Mouse (Mus musculus) kidney, adult 9 months (tissue): Measurements from ENCODE around the gene Plk2.
A peak's percentile ranks its signal among the peaks of the same experiment; 100 is the strongest.

Experiments used
- DNase-seq: peaks from one replicate; pipeline ENCODE4 v3.0.0; 2022

Gene Plk2

DNA sequence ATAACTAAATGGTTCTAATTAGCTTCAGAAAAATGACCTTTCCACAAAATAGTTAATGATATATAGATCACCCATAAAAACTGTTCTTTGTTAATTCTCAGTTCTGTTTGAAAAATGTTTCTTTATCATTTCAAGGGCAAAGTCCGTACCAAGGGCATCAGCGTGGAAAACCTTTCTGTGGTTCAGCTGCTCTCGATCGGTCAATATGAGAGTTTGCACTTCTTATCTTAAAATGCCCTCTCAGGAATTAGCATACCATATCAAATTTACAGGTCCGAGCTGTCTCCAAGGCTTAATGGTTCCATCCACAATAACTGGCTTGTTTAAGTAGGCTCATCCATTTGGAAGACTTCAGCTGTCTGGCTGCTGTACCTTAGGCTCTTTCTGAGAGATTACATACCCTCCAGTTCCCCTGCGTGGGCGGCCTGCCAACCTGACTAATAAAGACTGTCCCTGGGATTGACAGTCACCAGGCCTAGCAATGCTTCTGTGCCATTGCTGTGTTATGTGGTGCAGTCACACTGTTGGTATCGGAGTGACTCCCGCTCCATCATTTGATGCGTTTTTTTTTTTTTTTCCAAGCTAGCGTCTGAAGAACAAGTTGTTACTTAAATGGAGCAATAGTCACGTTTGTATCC lies 17.8 kb downstream of the Plk2 start:
- no peak for DNase-seq

GRCm38 (mm10) chr13:110418656-110419055 lies 23.8 kb downstream of the Plk2 start:
- no peak for DNase-seq

DNA sequence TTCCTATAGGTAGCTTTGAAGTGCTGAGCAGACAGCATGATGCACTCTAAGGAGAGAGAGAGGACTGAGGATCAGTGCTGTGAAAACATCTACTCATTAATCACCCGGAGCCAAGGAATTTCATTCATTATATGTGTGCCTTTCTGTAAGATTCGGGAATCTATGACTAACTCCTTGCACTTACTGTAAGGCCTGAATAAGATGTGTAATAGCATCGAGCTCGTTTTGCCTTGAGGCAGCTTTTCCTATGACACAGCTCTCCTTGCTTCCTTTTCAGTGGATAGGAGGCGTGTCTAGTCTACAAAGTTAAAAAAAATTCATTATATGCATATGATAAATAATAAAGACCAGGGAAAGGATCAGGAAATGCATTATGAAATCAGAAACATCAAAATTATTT lies 24.8 kb downstream of the Plk2 start:
- no peak for DNase-seq

- DNase-seq = no peak
Measured at GRCm38 (mm10) chr13:110422434-110422833, 27.6 kb downstream of the Plk2 start.

DNA sequence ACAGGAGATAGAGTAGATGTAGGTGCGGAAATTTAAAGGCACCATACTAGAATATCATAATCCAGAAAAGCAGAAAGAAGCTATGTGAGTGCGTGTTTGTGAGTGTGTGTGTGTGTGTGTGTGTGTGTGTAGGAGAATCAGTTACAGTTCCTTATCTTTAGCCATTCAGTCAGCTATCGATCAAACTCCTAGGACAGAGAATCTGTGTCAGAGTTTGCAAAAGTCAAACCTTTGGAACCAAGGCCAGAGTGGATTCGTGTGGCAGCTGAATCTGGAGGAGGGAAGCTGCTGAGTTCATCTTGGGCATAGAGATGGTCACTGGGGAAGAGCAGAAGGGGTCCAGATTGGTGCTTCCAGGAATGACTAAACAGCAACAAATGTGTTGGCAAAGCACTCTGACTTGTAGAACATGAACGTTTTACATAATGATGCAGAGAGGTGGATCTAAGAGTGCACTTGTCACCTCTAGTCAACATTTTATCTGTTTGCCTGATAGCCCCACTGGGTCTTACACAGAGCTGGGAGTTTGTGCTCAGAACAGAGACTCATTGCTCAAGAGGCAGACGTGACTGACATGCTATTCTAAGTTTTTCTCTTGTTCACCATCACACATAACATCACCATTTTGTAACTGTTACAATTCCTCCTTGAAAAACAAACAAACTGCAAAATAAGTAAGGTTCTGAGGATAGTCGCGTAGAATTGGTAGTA lies 30.8 kb downstream of the Plk2 start:
- DNase-seq = no peak

GRCm38 (mm10) chr13:110431388-110431787 lies 36.5 kb downstream of the Plk2 start:
- no peak for DNase-seq

- DNase-seq = peak; percentile 50
Measured at GRCm38 (mm10) chr13:110432062-110432566, 37.3 kb downstream of the Plk2 start.

DNA sequence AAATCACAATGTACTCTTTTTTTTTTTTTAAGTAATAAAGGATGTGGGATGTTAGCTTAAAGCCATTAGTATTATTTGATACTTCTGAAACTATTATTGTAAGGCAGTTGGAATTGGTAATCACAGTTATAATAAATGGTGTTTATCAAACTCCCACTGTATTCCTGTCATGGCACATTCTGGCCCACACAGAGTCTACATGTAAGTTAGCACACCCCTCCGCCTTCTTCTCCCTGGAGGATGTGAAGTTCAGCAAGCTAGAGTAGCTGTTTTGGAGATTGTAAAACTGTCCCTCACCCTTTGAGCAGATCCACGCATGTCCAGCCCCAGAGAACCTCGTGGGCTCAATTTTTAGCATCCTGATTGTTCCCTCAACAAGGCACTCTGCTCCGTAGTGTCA lies 37.8 kb downstream of the Plk2 start:
- DNase-seq = no peak

DNA sequence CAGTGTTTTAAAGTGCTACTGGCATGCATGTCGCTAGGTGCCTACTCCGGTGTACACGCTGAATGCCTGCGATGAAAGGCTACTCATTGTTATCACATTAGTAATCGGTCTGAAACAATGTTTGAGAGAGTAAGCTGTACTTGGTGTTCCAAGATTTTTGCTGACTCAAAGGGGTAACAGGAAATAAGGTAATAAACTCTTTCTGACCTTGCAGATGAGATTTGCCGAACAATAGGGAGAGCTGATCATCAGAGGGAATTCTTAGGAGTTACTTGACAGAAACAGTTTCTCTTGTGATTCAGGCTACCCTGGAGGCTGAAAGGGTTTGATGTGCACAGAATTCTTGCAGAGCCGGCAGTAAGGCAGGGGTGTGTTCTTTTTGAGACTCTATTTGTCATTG lies 41.8 kb downstream of the Plk2 start:
- no peak for DNase-seq

DNA sequence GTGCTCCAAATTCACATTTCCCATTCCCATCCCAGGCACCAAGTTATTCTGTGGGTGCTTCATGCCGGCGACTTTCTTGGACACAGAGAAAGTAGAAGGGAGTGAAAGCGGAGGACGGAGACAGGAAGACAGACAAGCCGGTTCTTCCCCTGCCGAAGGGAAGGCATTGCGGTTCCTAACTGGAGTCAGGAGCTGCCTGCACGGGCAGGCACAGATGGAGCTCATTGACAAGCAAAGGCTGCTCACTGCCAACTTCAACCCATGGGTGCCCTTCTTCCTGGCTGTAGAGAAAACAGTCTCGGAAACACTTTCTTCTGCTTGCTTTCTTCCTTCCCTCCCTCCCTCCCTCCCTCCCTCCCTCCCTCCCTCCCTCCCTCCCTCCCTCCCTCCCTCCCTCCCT lies 43.8 kb downstream of the Plk2 start:
- no peak for DNase-seq

- DNase-seq = peak; percentile 14
Measured at GRCm38 (mm10) chr13:110444335-110444734, 49.5 kb downstream of the Plk2 start.

DNA sequence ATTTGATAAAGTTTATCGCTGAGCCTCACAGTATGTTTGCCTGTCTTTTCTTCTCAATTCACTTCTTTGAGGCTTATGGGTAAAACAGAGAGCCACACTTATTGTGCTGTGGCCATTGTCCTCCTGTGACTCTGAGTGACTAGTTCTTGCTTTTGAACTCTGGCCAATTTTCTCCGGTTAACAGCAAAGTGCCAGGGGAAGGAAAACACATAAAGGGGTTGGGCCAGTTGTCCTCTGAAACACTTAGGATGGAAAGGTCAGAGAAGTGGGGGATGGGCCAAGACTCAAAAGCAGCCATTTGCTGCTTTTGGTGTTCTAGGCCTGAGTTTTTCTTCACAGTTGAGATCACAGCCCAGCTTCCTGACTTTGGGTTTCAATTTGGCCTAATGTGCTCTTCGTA lies 50.0 kb downstream of the Plk2 start:
- DNase-seq = peak; percentile 46

DNA sequence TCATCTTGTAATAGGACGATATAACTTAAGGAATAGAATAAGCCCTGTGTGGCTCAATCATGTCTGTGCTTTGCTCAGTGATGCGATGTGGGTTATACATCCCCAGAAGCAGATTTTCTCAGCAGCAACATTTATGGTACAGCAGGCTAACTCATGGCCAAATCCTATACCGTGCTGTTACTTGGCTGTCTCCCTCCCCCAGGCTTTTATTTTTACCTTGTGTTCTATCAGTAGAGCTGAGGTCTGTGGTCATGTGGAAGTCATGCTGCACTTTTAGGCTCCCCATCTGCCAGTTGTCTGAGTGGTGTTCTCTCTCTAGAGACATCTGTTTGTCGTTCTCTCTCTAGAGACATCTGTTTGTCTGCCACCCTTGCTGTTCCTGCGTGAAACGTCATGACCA lies 51.6 kb downstream of the Plk2 start:
- DNase-seq = no peak

DNA sequence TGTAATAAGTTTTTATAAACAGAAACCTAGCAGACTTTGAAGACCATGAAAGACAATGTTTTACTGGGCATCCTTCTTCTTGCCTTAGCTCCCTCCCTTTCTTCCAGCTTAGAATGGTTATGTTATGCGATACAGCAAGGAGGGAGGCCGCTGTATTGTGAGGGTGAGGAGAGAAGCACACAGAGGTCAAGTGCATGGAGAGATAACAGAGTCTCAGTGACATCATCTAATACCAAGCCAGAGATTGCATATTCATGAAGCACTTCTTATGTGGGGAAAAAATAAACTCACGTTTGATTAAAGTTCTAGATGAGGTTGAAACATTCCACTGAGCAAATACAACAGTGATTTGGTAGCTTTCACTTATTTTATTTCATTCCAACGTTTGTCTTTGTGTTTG lies 55.2 kb downstream of the Plk2 start:
- no peak for DNase-seq
